Comparison of ENCODE assay signal across 25 mouse cellular contexts in the genomic region with DNA sequence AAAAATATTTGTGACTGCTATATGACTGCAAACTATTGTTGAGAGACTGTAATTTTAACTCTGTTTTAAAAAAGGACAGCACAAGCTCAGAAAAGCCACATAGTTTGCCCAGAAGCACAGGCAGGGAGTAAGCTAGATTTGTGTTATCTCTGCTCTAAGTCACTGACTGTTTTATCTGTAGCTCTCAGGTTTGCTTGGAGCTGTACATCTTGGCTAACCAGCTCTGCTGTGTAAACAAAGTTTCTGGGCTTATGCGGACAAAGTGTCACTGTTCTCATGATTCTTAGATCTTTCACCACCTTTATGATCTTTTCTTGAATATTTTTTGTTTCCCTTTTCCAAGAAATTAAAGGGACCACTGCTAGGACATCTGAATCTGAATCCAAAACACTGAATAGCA.
DNase-seq lines count a peak whose midpoint lies in the region; ATAC-seq and TF ChIP-seq lines count a peak whose summit lies in the region.
"Had no signal": no experiment of that assay in that cellular context is flagged by ENCODE, and none has a peak within 500 bp of the region (broad histone marks: within the 10 kb centered on the region; RNA-seq: fewer than 3 reads in every experiment).

No protein-coding gene starts in this region.

- peak; percentile 81 for ATAC-seq in G1E (ENCODE audit: extremely low read depth, insufficient number of reproducible peaks, low FRiP score, poor library complexity, severe bottlenecking)
- ATAC-seq: CD4-positive, CD25-positive, alpha-beta regulatory T cell, adult 4 months; forebrain, embryonic 14.5 days; forebrain, embryonic 16.5 days had no signal

- no peak overlapping the region; the same call in 1 of the 2 replicates for H3K4me3 ChIP-seq in G1E (ENCODE audit: low read depth, low read length)
- H3K4me3 ChIP-seq: embryonic facial prominence, embryonic 13.5 days; embryonic facial prominence, embryonic 15.5 days; erythroblast, embryonic 14.5 days; forebrain, embryonic 10.5 days; forebrain, embryonic 12.5 days had no signal

- no peaks in the 10 kb centered on the region for H3K9me3 ChIP-seq in G1E (replicated peaks)
- H3K9me3 ChIP-seq: embryonic facial prominence, embryonic 13.5 days; embryonic facial prominence, embryonic 15.5 days; forebrain, embryonic 10.5 days; forebrain, embryonic 12.5 days had no signal

- H3K27me3 ChIP-seq in G1E (ENCODE audit: insufficient read depth, low read length): no peaks in the 10 kb centered on the region
- H3K27me3 ChIP-seq: CH12.LX; embryonic facial prominence, embryonic 13.5 days; embryonic facial prominence, embryonic 15.5 days; forebrain, embryonic 12.5 days had no signal

- TF ChIP-seq CTCF in G1E (IDR thresholded peaks at IDR 0.05; ENCODE audit: low read depth, low read length): no peak

- DNase-seq in G1E (ENCODE audit: low spot score): no peak
- peak; percentile 82 for DNase-seq in MEL-GATA-1-ER (ENCODE audit: extremely low read depth, low read depth)
- peak; percentile 10 for DNase-seq in c-Kit-positive CD71-positive TER-119-positive erythroid progenitor cells, embryonic 14.5 days (ENCODE audit: low spot score)
- no peak for DNase-seq in lung, postnatal 36 days
- no peak for DNase-seq in right cerebral cortex, postnatal 10 days (ENCODE audit: low spot score in 2 of 2)
- DNase-seq: adrenal gland, adult 2 months; adrenal gland, postnatal 10 days; adrenal gland, postnatal 25 days; B cell, adult 2 months; cerebellum, adult 11 months; cerebellum, adult 18-20 months; cerebellum, adult 8-10 months; cerebellum, adult 9-11 months; cerebellum, postnatal 14 days; cerebellum, postnatal 36 days; embryo, embryonic 11 days had no signal

- H3K36me3 ChIP-seq in G1E (replicated peaks): no peaks in the 10 kb centered on the region
- H3K36me3 ChIP-seq: embryonic facial prominence, embryonic 13.5 days; embryonic facial prominence, embryonic 15.5 days; forebrain, embryonic 10.5 days; forebrain, embryonic 12.5 days had no signal

- peaks cover 23% of the 10 kb centered on the region for H3K4me1 ChIP-seq in G1E (ENCODE audit: insufficient read depth, low read depth, low read length)
- H3K4me1 ChIP-seq: embryonic facial prominence, embryonic 13.5 days; embryonic facial prominence, embryonic 15.5 days; forebrain, embryonic 10.5 days; forebrain, embryonic 12.5 days had no signal

Comparison
In these comparisons a context has a peak if more than half of its experiments do, and no peak if none do; other contexts are left out.
1. DNase-seq: peak in MEL-GATA-1-ER (single experiment) and c-Kit-positive CD71-positive TER-119-positive erythroid progenitor cells, embryonic 14.5 days (single experiment); none in G1E (single experiment), lung, postnatal 36 days (single experiment) and right cerebral cortex, postnatal 10 days (0 of 2).